Mouse (Mus musculus) C2C12 (cell line): Measurements from ENCODE around the gene Fry. TPM values are rescaled to one million over a fixed set of nuclear protein-coding genes. Genes with fewer than 3 reads are reported as not detected.

Source experiments
- H3K27me3 ChIP-seq: one replicate; pipeline ENCODE4 v1.6.1; 2011; ENCODE audit not compliant: control insufficient read depth, insufficient read depth, insufficient read length
- H3K36me3 ChIP-seq: one replicate; pipeline ENCODE4 v1.6.1; 2011; ENCODE audit not compliant: control insufficient read depth, insufficient read depth
- H3K4me3 ChIP-seq: one replicate; pipeline ENCODE4 v1.5.1; 2011; ENCODE audit warnings: mild to moderate bottlenecking, control low read depth; ENCODE audit not compliant: poor library complexity, insufficient read depth, severe bottlenecking
- H3K79me2 ChIP-seq: one replicate; pipeline ENCODE4 v1.6.1; 2011; ENCODE audit not compliant: control insufficient read depth, insufficient read depth
- H3K79me3 ChIP-seq: one replicate; pipeline ENCODE4 v1.6.1; 2011; ENCODE audit warnings: low read depth, control low read depth
- H3ac ChIP-seq: one replicate; pipeline ENCODE3; 2011; ENCODE audit warnings: low read depth; ENCODE audit not compliant: control insufficient read depth, insufficient read length
- CEBPB ChIP-seq: IDR thresholded peaks from one replicate; pipeline ENCODE4 v1.6.1; 2011; ENCODE audit warnings: low read depth, mild to moderate bottlenecking, control low read depth, moderate library complexity
- CTCF ChIP-seq: IDR thresholded peaks from one replicate; pipeline ENCODE4 v1.5.1; 2011; ENCODE audit not compliant: control insufficient read depth, insufficient read depth, insufficient read length
- FOSL1 ChIP-seq: IDR thresholded peaks from one replicate; pipeline ENCODE4 v1.8.0; 2011; ENCODE audit warnings: mild to moderate bottlenecking, low read length; ENCODE audit not compliant: poor library complexity, insufficient read depth, severe bottlenecking
- MAX ChIP-seq: IDR thresholded peaks from one replicate; pipeline ENCODE4 v1.6.1; 2011; ENCODE audit warnings: mild to moderate bottlenecking, control low read depth
- MYOD1 ChIP-seq: IDR thresholded peaks from one replicate; pipeline ENCODE4 v1.6.1; 2011; ENCODE audit warnings: low read depth; ENCODE audit not compliant: control insufficient read depth, insufficient read length
- MYOG ChIP-seq: IDR thresholded peaks from one replicate; pipeline ENCODE4 v1.6.1; 2011; ENCODE audit not compliant: control insufficient read depth, insufficient read length; ENCODE audit errors: extremely low read depth
- USF1 ChIP-seq: IDR thresholded peaks from one replicate; pipeline ENCODE4 v1.6.1; 2011; ENCODE audit warnings: low read depth, mild to moderate bottlenecking, control low read depth, moderate library complexity
- polyA plus RNA-seq: library from polyadenylated mRNA; unstranded; fragments of >200 nt; fragmentation: generic; extraction: Trizol; gene quantifications from one replicate; pipeline ENCODE4 v1.2.1, GENCODE M21; 2012; ENCODE audit warnings: missing spikeins

The Fry gene
- polyA plus RNA-seq, 1 experiment: 0.25 TPM

DNA sequence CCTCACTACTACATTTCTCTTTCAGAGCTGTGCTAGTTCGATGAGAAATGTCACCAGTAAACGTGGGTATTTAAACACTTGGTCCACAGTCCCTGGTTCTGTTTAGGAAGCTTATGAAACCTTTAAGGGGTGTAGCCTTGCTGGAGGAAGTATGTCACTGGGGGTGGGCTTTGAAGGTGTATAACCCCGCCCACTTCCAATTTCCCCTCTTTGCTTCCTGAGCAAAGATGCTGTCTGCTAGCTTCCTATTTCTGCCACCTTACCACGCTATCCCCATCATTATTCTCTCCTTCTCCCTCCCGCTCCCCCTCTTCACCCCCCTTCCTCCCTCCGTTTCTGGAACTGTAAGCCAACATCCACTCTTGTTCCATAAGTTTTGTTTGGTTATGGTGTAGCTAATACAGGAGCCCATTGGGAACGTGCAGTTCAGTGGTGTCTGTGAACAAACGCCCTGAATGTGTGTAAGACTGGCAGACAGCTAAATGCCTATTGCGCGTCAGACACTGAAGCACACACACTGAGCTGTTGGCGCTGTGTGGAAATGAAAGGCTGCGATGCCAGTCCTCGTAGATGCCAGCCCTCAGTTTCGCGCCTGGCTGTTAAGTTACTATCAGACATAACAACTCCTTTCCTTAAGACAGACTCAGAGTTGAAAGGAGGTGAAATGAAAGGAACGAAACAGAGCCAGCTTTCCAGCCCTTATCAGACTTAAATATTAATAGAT lies 37.8 kb downstream of the Fry start:
- no peak overlapping the region for H3ac ChIP-seq
- TF ChIP-seq MYOG (no peak), FOSL1 (no peak), USF1 (no peak), CTCF (no peak)
- no peaks in the 10 kb centered on the region for H3K36me3 ChIP-seq
- no peaks in the 10 kb centered on the region for H3K79me2 ChIP-seq
- no peaks in the 10 kb centered on the region for H3K79me3 ChIP-seq
- H3K27me3 ChIP-seq: no peaks in the 10 kb centered on the region
- H3K4me3 ChIP-seq: no peak overlapping the region

DNA sequence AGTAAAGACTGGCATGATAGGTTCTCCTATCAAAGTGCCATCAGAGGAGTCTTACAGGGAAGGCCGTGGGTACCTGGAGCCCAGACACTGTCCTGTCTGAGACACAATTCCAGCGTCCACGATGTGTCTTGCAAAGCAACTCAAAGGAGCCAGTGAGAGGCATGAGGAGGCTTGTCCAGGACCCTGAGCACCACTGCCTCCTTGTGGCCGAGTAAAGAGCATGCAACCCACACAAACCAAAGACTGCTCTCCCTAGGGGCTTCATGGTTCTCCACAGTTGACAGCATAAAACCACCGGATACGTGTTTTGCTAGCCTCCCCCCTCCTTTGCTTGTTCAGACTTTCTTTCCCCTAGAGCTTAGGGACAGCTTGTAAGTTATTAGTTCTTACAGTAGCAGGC lies 39.2 kb downstream of the Fry start:
- no peaks in the 10 kb centered on the region for H3K79me3 ChIP-seq
- no peaks in the 10 kb centered on the region for H3K27me3 ChIP-seq
- no peak overlapping the region for H3ac ChIP-seq
- H3K79me2 ChIP-seq: no peaks in the 10 kb centered on the region
- no peak overlapping the region for H3K4me3 ChIP-seq
- H3K36me3 ChIP-seq: no peaks in the 10 kb centered on the region
- TF ChIP-seq MAX (no peak), MYOD1 (no peak), FOSL1 (no peak), MYOG (no peak), USF1 (no peak), CEBPB (no peak), CTCF (no peak)

- no peaks in the 10 kb centered on the region for H3K79me3 ChIP-seq
- no peaks in the 10 kb centered on the region for H3K27me3 ChIP-seq
- TF ChIP-seq CTCF (no peak), USF1 (no peak), MYOG (no peak), MYOD1 (no peak), FOSL1 (no peak), MAX (no peak), CEBPB (no peak)
- H3ac ChIP-seq: no peak overlapping the region
- H3K4me3 ChIP-seq: no peak overlapping the region
- H3K79me2 ChIP-seq: no peaks in the 10 kb centered on the region
- H3K36me3 ChIP-seq: no peaks in the 10 kb centered on the region
Measured at GRCm38 (mm10) chr5:150159151-150159550, 40.7 kb downstream of the Fry start.

DNA sequence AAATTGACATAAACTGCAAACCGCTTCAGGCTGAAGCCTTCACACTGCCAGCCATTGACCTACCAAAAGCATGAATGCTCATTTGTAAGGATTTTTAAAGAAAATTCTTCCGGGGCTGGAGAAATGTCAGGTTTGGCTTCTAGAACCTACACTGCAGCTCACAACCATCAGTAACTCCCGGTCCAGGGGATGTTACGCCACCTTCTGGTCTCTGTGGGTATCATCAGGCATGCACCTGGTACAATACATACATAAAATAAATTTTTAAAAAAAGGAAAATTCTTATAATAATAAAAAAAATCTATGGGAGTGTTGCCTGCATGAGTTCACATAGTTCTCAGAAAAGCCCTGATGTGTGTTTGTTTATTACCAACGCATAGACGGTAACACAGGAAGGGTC lies 42.7 kb downstream of the Fry start:
- Histone ChIP-seq H3K36me3 (no peaks in the 10 kb centered on the region), H3K79me2 (no peaks in the 10 kb centered on the region), H3K79me3 (no peaks in the 10 kb centered on the region), H3K4me3 (no peak overlapping the region), H3K27me3 (no peaks in the 10 kb centered on the region), H3ac (no peak overlapping the region)
- TF ChIP-seq MAX (no peak), CTCF (no peak), USF1 (no peak), CEBPB (no peak), MYOD1 (no peak), MYOG (no peak), FOSL1 (no peak)

DNA sequence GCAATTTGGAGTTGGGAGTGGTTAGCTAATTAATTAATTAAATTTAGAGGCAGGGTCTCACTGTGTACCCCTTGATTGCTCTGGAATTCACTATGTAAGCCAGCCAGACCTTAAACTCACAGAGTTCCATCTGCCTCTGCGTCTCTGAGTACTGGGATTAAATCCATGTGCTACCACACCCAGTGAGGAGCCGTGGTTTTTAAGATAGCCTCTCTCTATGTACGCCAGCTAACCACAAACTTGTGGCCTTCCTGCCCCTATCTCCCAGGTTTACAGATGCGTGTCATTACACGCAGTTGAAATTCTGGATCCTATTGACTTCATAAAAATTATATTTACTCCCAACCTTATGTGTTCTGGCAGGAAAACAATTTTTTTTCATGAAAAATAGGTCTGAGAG lies 43.5 kb downstream of the Fry start:
- Histone ChIP-seq H3K27me3 (no peaks in the 10 kb centered on the region), H3ac (no peak overlapping the region), H3K79me3 (no peaks in the 10 kb centered on the region), H3K79me2 (no peaks in the 10 kb centered on the region), H3K36me3 (no peaks in the 10 kb centered on the region), H3K4me3 (no peak overlapping the region)
- TF ChIP-seq MYOG (no peak), MYOD1 (no peak), CTCF (no peak), CEBPB (no peak), MAX (no peak), USF1 (no peak), FOSL1 (no peak)

GRCm38 (mm10) chr5:150164671-150165070 lies 46.2 kb downstream of the Fry start:
- no peaks in the 10 kb centered on the region for H3K27me3 ChIP-seq
- no peaks in the 10 kb centered on the region for H3K79me3 ChIP-seq
- H3K36me3 ChIP-seq: no peaks in the 10 kb centered on the region
- H3K79me2 ChIP-seq: no peaks in the 10 kb centered on the region
- TF ChIP-seq MYOG (no peak), MYOD1 (no peak), FOSL1 (no peak), CTCF (no peak), MAX (no peak), CEBPB (no peak), USF1 (no peak)
- no peak overlapping the region for H3ac ChIP-seq
- no peak overlapping the region for H3K4me3 ChIP-seq
